Mouse (Mus musculus): Measurements from ENCODE around the gene Cdhr2.

Gene Cdhr2

GRCm38 (mm10) chr13:54752656-54753055, 51.4 kb downstream of the Cdhr2 start:
- peak; percentile 75 for DNase-seq (ENCODE audit: low spot score)

GRCm38 (mm10) chr13:54753733-54754132, 52.5 kb downstream of the Cdhr2 start:
- DNase-seq (ENCODE audit: low spot score), result no peak

DNA sequence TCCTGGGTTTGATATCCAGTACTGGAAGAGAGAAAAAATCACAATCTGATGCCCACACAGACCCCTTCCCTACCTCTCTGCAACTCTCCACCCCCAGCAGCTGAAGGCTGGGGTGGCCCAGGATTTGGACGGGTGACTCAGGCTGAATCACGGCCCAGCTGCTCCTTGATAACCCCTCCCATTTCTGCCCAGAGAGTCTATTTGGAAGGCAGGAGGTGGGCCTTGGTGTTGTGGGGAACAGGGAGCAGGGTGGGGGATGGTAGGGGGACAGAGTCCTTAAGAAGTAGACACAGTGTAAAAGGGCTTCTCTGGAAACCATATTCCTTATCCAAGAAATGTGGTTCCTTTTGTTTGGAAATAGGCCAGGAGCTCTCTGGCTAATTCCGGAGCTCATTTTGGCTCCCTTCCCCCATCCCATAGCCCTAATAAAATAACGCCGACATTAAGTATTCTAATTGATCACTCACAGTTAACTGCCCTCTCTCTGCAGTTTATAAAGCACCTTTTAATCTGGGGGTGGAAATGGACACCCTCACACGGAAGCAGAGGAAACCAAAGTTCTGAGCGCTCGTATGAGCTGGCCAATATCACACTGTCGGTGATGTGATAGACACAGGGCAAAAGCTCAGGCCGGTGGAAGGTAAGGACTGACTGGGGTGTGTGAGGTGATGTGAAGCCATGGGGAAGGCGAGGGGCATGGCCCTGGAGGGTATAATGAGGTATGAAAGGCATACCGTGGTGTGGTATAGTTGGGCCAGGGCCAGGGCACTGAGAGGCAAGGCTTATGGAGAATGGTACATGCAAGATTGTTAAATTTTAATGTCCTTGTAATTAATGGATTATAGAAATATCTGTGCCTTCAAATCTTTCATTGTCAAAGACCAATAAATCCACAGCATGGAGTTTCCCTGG, 53.2 kb downstream of the Cdhr2 start:
- no peak for DNase-seq (ENCODE audit: low spot score)

GRCm38 (mm10) chr13:54755201-54755830, 54.1 kb downstream of the Cdhr2 start:
- no peak for DNase-seq (ENCODE audit: low spot score)

GRCm38 (mm10) chr13:54756156-54756712, 55.0 kb downstream of the Cdhr2 start:
- no peak for DNase-seq (ENCODE audit: low spot score)

GRCm38 (mm10) chr13:54757093-54757830, 56.0 kb downstream of the Cdhr2 start:
- no peak for DNase-seq (ENCODE audit: low spot score)

GRCm38 (mm10) chr13:54758045-54758755, 56.9 kb downstream of the Cdhr2 start:
- DNase-seq (ENCODE audit: low spot score), result peak; percentile 85

DNA sequence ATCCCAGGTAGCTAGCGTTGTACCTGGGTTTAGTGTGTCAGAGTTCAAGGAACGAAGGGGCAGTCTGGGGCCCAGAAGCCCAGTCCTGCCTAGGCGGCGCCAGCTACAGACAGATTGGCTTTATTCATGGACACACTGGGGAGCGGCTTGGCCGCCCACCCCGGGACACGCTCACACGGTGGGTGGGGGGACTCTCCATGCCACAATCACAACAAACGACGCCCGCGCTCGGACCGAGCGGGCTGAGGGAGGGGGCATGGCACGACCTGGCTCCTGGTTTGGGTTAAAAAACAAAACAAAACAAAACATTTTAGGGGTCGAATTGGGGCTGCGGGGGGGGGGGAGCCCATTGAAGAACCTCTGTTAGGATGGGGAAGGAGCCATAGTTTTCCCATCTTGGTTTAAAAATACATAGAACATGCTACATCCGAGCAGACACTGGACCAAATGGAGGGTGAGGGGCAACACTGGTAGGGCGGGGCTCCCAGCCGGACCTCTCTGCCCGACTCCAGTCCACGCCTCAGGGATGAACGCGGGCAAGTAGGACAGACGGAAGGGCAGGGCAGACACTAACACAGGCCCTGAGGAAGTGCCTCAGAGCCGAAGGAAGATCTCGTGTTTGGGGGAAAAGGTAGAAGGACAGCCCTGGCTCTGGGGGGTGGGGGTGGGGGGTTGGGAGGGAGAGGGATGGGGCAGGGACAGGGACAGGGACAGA, 57.7 kb downstream of the Cdhr2 start:
- DNase-seq (ENCODE audit: low spot score), result no peak

DNA sequence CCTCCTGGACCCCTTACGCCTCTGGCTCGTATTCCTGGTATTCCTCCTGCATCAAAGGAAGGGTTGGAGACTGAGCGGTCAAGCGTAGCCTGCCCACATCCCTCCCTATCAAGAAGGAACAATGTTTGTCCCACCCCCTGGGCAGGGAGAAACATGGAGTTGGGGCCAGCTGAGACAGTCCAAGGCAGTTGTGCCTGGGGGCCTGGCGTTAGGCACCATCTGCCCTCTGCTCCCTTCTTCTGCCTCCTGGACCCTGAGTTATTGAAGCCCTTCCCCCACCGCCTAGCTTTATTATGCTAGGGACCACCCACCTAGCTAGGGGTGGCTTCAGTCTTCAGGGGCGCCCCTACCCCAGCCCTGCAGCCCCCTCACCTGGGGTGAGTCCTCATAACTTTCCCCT, 58.2 kb downstream of the Cdhr2 start:
- no peak for DNase-seq (ENCODE audit: low spot score)

- peak; percentile 82 for DNase-seq (ENCODE audit: low spot score)
Measured at GRCm38 (mm10) chr13:54760164-54760795, 59.0 kb downstream of the Cdhr2 start.

- no peak for DNase-seq (ENCODE audit: low spot score)
Measured at GRCm38 (mm10) chr13:54760906-54761305, 59.6 kb downstream of the Cdhr2 start.

- no peak for DNase-seq (ENCODE audit: low spot score)
Measured at GRCm38 (mm10) chr13:54765281-54766191, 64.3 kb downstream of the Cdhr2 start.

DNA sequence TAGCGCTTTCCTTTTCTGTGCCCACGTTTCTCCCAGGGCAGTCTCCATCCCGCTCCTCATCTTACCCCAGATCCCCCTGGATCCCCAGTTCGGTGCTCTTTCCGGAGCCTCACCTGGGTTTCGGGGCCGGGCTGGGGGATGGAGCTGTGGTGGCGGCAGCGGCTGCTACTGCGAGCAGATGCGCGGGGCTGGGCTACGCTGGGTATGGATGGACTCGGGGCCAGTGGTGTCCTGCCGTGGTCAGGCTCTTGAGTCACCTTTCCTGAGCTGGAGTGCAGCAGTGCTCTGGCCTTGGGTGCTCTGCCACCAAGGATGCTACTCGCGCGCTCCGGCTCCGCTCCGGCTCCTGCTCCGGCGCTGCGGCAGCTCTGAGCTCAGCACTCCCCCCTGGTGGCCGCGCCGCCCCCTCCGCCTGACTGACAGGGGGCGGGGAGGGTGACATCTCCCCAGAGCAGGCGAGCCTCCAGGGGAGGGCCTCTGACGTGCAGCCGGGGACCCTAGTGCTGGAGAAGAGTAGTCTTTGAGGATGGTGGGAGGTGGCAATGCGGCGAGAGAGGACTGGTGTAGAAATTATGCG, 65.0 kb downstream of the Cdhr2 start, which contains the start of gene Sncb:
Gene Sncb, minus strand, starts transcription at position 404 of the 577 bp plus-strand sequence.
- DNase-seq (ENCODE audit: low spot score), result no peak

DNA sequence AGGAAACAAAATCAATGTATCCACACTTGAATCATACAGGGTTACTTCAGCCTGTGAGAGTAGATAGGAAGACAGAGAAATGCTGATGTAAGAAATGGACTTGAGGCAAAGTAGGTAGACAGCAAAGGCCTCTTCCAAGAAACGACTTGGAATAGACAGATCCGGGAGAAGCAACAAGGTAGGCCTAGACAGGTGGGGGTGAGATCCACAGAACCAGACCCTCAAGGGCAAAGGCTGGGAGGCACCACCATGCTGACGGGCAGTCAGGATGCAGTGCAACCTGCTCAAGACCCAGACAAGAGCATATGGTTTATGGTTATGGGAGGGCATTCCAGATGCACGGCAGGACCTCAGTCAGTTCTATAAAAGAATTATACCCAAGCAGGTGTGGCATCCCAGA, 65.8 kb downstream of the Cdhr2 start:
- no peak for DNase-seq (ENCODE audit: low spot score)

DNA sequence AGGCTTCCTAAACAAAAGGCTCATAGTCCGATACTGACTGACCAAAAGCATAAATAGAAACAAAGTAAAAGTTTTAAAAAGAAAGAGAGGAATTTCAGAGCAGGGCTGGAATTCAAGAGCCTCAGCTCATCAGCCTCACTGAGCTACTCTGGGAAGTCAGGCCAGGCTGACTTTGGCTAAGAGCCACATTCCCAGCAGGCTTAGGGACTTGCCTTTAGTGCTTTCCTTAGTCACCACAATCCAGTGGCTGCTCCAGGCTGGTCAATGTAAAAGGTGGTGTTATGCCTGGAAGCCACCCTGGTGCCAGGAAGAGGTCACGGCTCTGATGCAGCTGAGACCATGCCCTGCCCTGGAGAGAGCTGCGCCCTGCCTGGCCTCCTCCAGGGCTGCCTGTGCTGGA, 79.3 kb downstream of the Cdhr2 start:
- no peak for DNase-seq (ENCODE audit: low spot score)

DNA sequence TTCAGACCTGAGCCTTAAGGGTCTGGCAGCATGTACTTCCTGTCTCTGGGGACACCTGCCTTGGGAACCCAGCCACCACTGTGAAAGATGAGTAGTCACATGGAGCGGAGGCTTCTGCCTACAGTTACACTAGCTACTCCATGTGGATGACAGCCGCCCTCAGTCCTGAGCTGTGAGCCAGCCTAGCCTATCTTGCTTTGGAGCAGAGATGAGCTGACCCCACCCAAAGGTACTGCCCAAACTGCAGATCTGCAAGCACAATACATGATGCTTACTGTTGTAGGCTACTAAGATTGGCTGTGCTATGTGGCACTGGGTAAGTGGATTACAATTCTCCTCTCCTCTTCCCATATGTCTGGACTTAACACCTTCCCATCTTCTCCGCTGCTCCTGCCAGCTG, 79.8 kb downstream of the Cdhr2 start:
- no peak for DNase-seq (ENCODE audit: low spot score)

DNA sequence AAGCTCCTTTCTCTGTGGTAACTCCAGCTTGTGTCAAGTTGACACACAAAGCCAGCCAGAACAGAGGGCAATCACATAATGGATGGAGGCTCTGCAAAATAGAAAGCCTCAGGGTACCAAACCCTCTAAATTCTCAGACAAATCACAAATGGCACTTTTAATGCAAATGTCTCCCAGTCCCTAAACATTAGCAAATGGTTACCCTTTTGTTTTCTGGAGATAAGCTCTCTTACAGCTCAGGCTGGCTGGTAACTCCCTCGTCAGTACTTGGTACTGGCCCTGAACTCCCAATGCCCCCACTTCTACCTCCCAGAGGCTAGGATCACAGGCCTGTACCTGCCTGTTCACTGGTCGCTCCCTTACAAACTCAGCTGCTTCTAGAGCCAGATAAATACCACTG, 82.0 kb downstream of the Cdhr2 start:
- no peak for DNase-seq (ENCODE audit: low spot score)

- no peak for DNase-seq (ENCODE audit: low spot score)
Measured at GRCm38 (mm10) chr13:54783698-54784097, 82.4 kb downstream of the Cdhr2 start, which contains the start of gene Eif4e1b. Gene Eif4e1b, plus strand, starts transcription at chr13:54783998.
